Mouse (Mus musculus) kidney, adult 2 months (tissue): ENCODE data around the gene Gm37240. TPM values are rescaled to one million over a fixed set of nuclear protein-coding genes. Genes with fewer than 3 reads are reported as not detected.

Source experiments
- DNase-seq: peaks from one replicate; pipeline ENCODE4 v3.0.0; 2021
- H3K27ac ChIP-seq: fragments of 200-500 bp; 2 replicates; pipeline ENCODE4 v1.5.1; 2012; ENCODE audit warnings: low read depth, low read length, control low read depth, inconsistent platforms; ENCODE audit not compliant: insufficient read depth
- H3K27me3 ChIP-seq: fragments of 200-500 bp; replicated peaks from 2 replicates; pipeline ENCODE4 v1.6.1; 2012; ENCODE audit warnings: mild to moderate bottlenecking, moderate library complexity, low read length, inconsistent platforms; ENCODE audit not compliant: control insufficient read depth, insufficient read depth
- H3K36me3 ChIP-seq: fragments of 200-500 bp; 2 replicates; pipeline ENCODE4 v1.6.1; 2012; ENCODE audit warnings: mild to moderate bottlenecking, moderate library complexity, low read length, inconsistent platforms; ENCODE audit not compliant: control insufficient read depth, insufficient read depth
- H3K4me1 ChIP-seq: fragments of 200-500 bp; 2 replicates; pipeline ENCODE4 v1.6.1; 2011; ENCODE audit warnings: low read length; ENCODE audit not compliant: control insufficient read depth, insufficient read depth
- H3K4me3 ChIP-seq: fragments of 200-500 bp; 2 replicates; pipeline ENCODE4 v1.5.1; 2011; ENCODE audit warnings: mild to moderate bottlenecking, low read depth, low read length, control low read depth; ENCODE audit not compliant: insufficient read depth
- CTCF ChIP-seq: fragments of 200-500 bp; conservative IDR thresholded peaks from 2 replicates; pipeline ENCODE4 v1.5.1; 2011; ENCODE audit warnings: low read depth, mild to moderate bottlenecking, control low read depth, low read length, moderate library complexity, mixed read lengths; ENCODE audit not compliant: insufficient read depth, insufficient read length
- POLR2A ChIP-seq: fragments of 200-500 bp; IDR thresholded peaks from one replicate; pipeline ENCODE4 v1.6.1; 2011; ENCODE audit warnings: low read depth, low read length, control low read depth
- WGBS: fragments of 180-500 bp; shearing (Covaris S2); methylation state at CpG from one replicate; pipeline ENCODE4 v1.1.7; 2018; 5-methylcytosine and 5-hydroxymethylcytosine counted together
- polyA plus RNA-seq: library from polyadenylated mRNA; depleted of rRNA; stranded (reverse); fragments of >200 nt; gene quantifications from 2 replicates; pipeline ENCODE4 v1.2.3, GENCODE M21; 2012

Gene Gm37240
- polyA plus RNA-seq, 1 experiment = 5.5 TPM

DNA sequence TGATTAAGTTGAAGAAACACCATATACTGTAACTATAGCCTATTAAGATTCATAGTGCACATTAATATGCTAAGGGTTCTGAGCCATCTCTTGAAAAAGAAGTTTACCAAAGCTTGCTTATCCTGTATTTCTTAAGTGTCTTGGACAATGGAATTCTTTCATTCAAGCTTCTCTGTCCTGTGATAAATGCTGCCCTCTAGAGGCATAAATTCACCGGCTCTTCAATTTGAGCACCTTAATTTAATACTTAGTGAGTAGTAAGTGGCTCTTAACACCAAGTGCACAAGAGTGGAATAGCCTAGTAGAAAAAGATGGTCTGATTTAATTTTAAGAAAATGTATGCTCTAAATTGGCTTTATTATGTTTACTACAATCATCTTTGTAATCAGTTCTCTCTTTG, 1043.7 kb downstream of the Gm37240 start:
- WGBS = 24% methylated on average over 1 of the region's 1 CpGs
- Histone ChIP-seq H3K27me3 (no peaks in the 10 kb centered on the region), H3K36me3 (no peaks in the 10 kb centered on the region), H3K27ac (no peak overlapping the region), H3K4me3 (no peak overlapping the region), H3K4me1 (no peaks in the 10 kb centered on the region)
- TF ChIP-seq CTCF (no peak), POLR2A (no peak)
- peak; percentile 79 for DNase-seq

DNA sequence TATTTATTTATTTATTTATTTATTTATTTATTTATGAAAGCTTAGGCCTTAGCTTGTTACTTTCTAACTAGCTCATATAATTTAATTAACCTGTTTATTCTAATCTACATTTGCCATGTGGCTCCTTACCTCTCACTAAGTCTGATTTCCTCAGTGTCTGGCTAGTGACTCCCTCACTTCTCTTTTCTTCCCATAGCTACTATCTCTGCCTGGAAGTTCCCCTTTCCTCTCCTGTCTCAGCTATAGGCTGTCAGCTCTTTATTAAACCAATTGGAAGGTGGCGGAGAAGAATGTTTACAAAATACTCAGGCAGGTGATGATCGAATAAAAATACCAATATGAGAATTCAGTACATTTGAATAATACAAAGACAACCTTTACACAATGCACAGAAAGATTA, 1044.5 kb downstream of the Gm37240 start:
- H3K4me1 ChIP-seq = no peaks in the 10 kb centered on the region
- TF ChIP-seq POLR2A (no peak), CTCF (no peak)
- H3K27ac ChIP-seq = no peak overlapping the region
- DNase-seq = no peak
- H3K36me3 ChIP-seq = no peaks in the 10 kb centered on the region
- H3K4me3 ChIP-seq = no peak overlapping the region
- no peaks in the 10 kb centered on the region for H3K27me3 ChIP-seq
- WGBS = 90% methylated on average over 2 of the region's 2 CpGs

- DNase-seq = no peak
- 91% methylated on average over 4 of the region's 4 CpGs for WGBS
Measured at GRCm38 (mm10) chr3:84841271-84841670, 1046.0 kb downstream of the Gm37240 start.

DNA sequence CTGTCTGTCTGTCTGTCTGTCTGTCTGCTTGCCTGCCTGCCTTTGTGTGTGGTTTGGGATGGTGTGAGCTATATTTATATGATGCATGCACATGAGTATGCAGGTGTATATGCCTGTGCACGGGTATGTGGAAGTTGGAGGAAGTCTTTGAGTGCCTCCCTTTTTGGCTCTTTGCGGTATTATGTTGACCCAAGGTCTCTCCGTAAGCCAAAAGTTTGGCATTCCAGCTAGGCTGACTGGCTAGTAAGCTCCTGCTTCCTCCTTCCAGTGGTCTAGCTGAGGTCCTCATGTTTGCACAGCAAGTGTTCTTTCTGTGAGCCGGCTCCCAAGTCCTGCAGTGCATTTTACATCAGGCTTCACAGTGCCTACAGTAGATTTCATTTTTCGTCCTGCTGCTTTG, 1047.8 kb downstream of the Gm37240 start:
- WGBS = 84% methylated on average over 5 of the region's 5 CpGs

More at GRCm38 (mm10) chr3:84841271-84841670, 1046.0 kb downstream of the Gm37240 start:
- no peaks in the 10 kb centered on the region for H3K27me3 ChIP-seq
- no peaks in the 10 kb centered on the region for H3K36me3 ChIP-seq
- TF ChIP-seq CTCF (no peak), POLR2A (no peak)
- no peaks in the 10 kb centered on the region for H3K4me1 ChIP-seq
- no peak overlapping the region for H3K27ac ChIP-seq
- no peak overlapping the region for H3K4me3 ChIP-seq

DNA sequence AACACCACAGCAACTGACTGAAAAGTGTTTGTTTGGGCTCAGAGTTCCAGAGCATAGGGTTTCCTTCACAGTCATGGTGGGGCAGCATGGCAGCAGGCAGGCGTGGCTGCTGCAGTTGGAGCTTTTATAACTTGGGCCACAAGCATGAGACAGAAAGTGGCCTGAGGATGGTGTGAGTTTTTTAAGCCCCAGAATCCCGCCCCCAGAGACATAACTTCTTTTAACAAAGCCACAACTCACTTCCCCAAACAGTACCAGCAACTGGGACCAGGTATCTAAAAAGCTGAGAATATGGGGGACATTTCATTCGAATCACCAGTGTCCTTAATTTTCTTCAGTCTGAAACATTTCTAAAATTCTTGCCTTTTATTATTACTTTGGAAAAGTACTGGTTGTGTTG, 1049.3 kb downstream of the Gm37240 start:
- no peaks in the 10 kb centered on the region; the same call in 1 of the 2 replicates for H3K27me3 ChIP-seq
- no peaks in the 10 kb centered on the region for H3K4me1 ChIP-seq
- TF ChIP-seq CTCF = no peak
- no peak for TF ChIP-seq POLR2A
- no peak overlapping the region for H3K27ac ChIP-seq
- no peaks in the 10 kb centered on the region for H3K36me3 ChIP-seq
- no peak overlapping the region for H3K4me3 ChIP-seq
- WGBS = 96% methylated on average over 3 of the region's 3 CpGs
- no peak for DNase-seq

More for the DNA sequence above, 1047.8 kb downstream of the Gm37240 start:
- no peaks in the 10 kb centered on the region; the same call in 1 of the 2 replicates for H3K27me3 ChIP-seq
- TF ChIP-seq POLR2A (no peak), CTCF (no peak)
- H3K27ac ChIP-seq = no peak overlapping the region
- H3K36me3 ChIP-seq = no peaks in the 10 kb centered on the region
- no peak for DNase-seq
- H3K4me1 ChIP-seq = no peaks in the 10 kb centered on the region
- no peak overlapping the region for H3K4me3 ChIP-seq

- H3K4me1 ChIP-seq = no peaks in the 10 kb centered on the region
- 80% methylated on average over 5 of the region's 5 CpGs for WGBS
- TF ChIP-seq POLR2A = no peak
- no peak for TF ChIP-seq CTCF
- H3K36me3 ChIP-seq = no peaks in the 10 kb centered on the region
- DNase-seq = no peak
- no peaks in the 10 kb centered on the region; the same call in 1 of the 2 replicates for H3K27me3 ChIP-seq
- no peak overlapping the region for H3K27ac ChIP-seq
- H3K4me3 ChIP-seq = no peak overlapping the region
Measured at GRCm38 (mm10) chr3:84836029-84836428, 1051.3 kb downstream of the Gm37240 start.

GRCm38 (mm10) chr3:84829366-84829765, 1058.0 kb downstream of the Gm37240 start:
- no peaks in the 10 kb centered on the region for H3K4me1 ChIP-seq
- no peaks in the 10 kb centered on the region for H3K36me3 ChIP-seq
- H3K27ac ChIP-seq = no peak overlapping the region
- no peaks in the 10 kb centered on the region for H3K27me3 ChIP-seq
- WGBS = 75% methylated on average over 1 of the region's 1 CpGs
- no peak for DNase-seq
- no peak for TF ChIP-seq POLR2A
- no peak for TF ChIP-seq CTCF
- H3K4me3 ChIP-seq = no peak overlapping the region

DNA sequence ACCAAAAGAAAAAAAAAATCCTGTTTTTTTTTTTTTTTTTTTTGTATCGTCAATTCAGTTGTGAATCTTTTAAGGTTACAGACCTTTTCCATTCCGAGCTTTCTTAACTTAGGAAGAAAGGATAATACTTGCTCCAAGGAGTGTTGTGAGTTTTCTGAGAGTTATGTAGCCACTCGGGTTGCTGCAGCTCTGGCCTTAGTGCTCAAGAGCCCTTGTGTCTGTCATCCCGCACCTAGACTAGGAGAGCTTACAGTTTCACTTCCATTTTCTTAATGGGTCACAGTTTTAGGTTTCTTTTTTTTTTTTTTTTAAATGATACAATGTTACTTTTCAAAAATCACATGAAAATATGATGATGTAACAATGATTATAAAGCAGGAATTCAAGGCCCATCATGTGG, 1059.7 kb downstream of the Gm37240 start:
- H3K27me3 ChIP-seq = no peaks in the 10 kb centered on the region
- no peak for TF ChIP-seq CTCF
- TF ChIP-seq POLR2A = no peak
- 84% methylated on average over 4 of the region's 4 CpGs for WGBS

More for the DNA sequence above, 1059.7 kb downstream of the Gm37240 start:
- no peak for DNase-seq
- H3K27ac ChIP-seq = no peak overlapping the region
- no peaks in the 10 kb centered on the region for H3K4me1 ChIP-seq
- no peak overlapping the region for H3K4me3 ChIP-seq
- no peaks in the 10 kb centered on the region for H3K36me3 ChIP-seq
